Comparison of ENCODE assay signal across 19 mouse cellular contexts in genomic region chr14:79890280-79890679, GRCm38 (mm10).
"Had no signal": no experiment of that assay in that cellular context is flagged by ENCODE, and none has a peak within 500 bp of the region (broad histone marks: within the 10 kb centered on the region; RNA-seq: fewer than 3 reads in every experiment).

No protein-coding gene starts in this region.

- H3K27ac ChIP-seq: lung, embryonic 15.5 days; midbrain, embryonic 10.5 days; midbrain, embryonic 13.5 days; neural tube, embryonic 13.5 days; neural tube, embryonic 15.5 days had no signal

- H3K9me3 ChIP-seq: lung, embryonic 15.5 days; midbrain, embryonic 10.5 days; midbrain, embryonic 13.5 days; neural tube, embryonic 13.5 days; neural tube, embryonic 15.5 days had no signal

- H3K9ac ChIP-seq: liver, postnatal 0 days; lung, embryonic 15.5 days; midbrain, embryonic 13.5 days; neural tube, embryonic 13.5 days; neural tube, embryonic 15.5 days had no signal

- H3K27me3 ChIP-seq: lung, embryonic 15.5 days had no signal

- H3K36me3 ChIP-seq: lung, embryonic 15.5 days; midbrain, embryonic 10.5 days; midbrain, embryonic 13.5 days; neural tube, embryonic 13.5 days; neural tube, embryonic 15.5 days had no signal

- H3K4me3 ChIP-seq: lung, embryonic 15.5 days; midbrain, embryonic 10.5 days; midbrain, embryonic 13.5 days; myocyte; neural tube, embryonic 13.5 days; neural tube, embryonic 15.5 days had no signal

- H3K4me2 ChIP-seq: lung, embryonic 15.5 days; midbrain, embryonic 13.5 days; neural tube, embryonic 13.5 days; neural tube, embryonic 15.5 days had no signal

- H3K4me1 ChIP-seq: lung, embryonic 15.5 days; neural tube, embryonic 13.5 days had no signal

- DNase-seq: liver, postnatal 0 days; lung, adult 2 months; lung, postnatal 4 days; retina, postnatal 1 day; right cerebral cortex, adult 18-20 months; right cerebral cortex, postnatal 25 days; right cerebral cortex, postnatal 4 days; spleen, adult 18-20 months; thymus, adult 18-20 months; thymus, postnatal 14 days; thymus, postnatal 36 days had no signal

- ATAC-seq: liver, postnatal 0 days; lung, postnatal 0 days; midbrain, embryonic 13.5 days; midbrain, embryonic 16.5 days had no signal
